Mouse (Mus musculus): ENCODE results near the gene Efcab14. TPM values are rescaled to one million over a fixed set of nuclear protein-coding genes. Genes with fewer than 3 reads are reported as not detected.

Gene Efcab14
- polyA plus RNA-seq, 1 experiment from 2014 or later = 43.5 TPM

DNA sequence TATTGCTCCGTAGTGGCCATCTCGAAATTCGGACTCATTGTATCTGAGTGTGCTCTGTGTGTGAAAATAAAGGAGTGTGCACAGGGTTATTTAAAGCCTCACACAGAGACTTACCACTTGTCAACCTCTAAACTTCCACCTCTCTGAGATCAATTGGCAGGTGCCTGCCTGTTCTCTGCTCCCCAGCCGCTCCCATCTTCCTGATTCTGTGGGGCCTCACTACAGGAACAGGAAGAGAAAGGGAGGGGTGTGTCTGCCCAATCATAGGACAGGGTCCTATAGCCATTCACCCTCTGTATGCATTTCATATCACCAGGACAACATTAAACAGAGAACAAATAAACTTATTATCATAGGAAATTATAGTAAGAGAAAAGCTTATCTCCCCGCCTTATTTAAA, 3.8 kb upstream of the Efcab14 start:
- Histone ChIP-seq H3K36me3 (ENCODE audit: control insufficient read depth, insufficient read depth, low read length) (no peaks in the 10 kb centered on the region), H3K4me1 (replicated peaks; ENCODE audit: control insufficient read depth, insufficient read depth, low read length) (peaks cover 4% of the 10 kb centered on the region), H3K4me2 (ENCODE audit: low read depth, low read length, severe bottlenecking) (no peak overlapping the region), H3K9me3 (ENCODE audit: control insufficient read depth, low read length) (no peaks in the 10 kb centered on the region), H3K4me3 (ENCODE audit: low read depth, low read length) (no peak overlapping the region), H3K27ac (ENCODE audit: low read depth, low read length) (no peak overlapping the region), H3K9ac (ENCODE audit: low read length) (no peak overlapping the region), H3K27me3 (ENCODE audit: control insufficient read depth, insufficient read depth, low read length) (no peaks in the 10 kb centered on the region)
- WGBS = 77% methylated on average over 5 of the region's 5 CpGs
- DNase-seq (ENCODE audit: low spot score) (no peak), ATAC-seq (replicated peaks; ENCODE audit: low FRiP score) (no peak)

DNA sequence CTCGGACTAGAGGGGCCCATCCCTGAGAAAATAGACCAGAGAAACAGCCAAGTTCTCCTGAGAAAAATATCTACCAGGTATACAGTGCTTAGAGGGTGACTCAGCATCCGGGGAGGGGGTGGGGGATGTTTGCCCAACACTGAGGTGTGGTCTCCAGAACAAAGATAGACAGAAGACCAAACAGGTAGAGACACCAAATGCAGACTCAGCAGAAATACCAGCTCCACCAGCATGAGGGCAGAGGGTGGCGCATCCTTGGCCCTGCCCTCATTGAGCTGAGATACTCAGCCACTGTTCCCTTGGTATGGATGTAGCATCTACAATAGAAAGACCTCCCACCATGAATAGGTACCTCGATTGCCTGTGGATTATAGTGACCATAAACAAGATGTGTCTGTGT, 2.7 kb upstream of the Efcab14 start:
- Histone ChIP-seq H3K4me2 (ENCODE audit: low read depth, low read length, severe bottlenecking) (no peak overlapping the region), H3K27ac (ENCODE audit: low read depth, low read length) (no peak overlapping the region), H3K9ac (ENCODE audit: low read length) (no peak overlapping the region), H3K27me3 (ENCODE audit: control insufficient read depth, insufficient read depth, low read length) (no peaks in the 10 kb centered on the region), H3K9me3 (ENCODE audit: control insufficient read depth, low read length) (no peaks in the 10 kb centered on the region), H3K36me3 (ENCODE audit: control insufficient read depth, insufficient read depth, low read length) (no peaks in the 10 kb centered on the region), H3K4me1 (replicated peaks; ENCODE audit: control insufficient read depth, insufficient read depth, low read length) (peaks cover 6% of the 10 kb centered on the region), H3K4me3 (ENCODE audit: low read depth, low read length) (no peak overlapping the region)
- WGBS = 71% methylated on average over 4 of the region's 4 CpGs
- ATAC-seq (replicated peaks; ENCODE audit: low FRiP score) (no peak), DNase-seq (ENCODE audit: low spot score) (no peak)

DNA sequence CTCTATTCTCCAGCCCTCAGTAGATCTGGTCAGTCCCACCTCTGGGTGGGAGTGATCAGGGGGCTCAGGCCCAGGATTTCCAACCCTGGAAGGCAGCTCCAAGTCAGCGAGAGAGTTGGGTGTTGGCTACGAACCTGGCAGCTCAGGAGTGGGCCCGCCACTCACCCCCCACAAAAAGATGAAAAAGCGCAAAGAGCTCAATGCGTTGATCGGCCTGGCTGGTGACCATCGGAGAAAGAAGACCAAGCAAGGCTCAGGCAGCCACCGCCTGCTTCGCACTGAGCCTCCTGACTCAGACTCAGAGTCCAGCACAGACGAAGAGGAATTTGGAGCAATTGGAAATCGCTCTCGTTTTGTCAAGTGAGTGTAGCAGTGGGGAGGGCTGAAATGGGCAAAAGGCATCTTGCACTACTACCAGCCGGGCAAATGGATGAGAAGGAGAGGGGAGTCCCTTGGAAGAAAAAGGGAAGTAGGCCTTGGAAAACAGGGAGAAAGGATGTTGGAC, 989 bp downstream of the Efcab14 start:
- Histone ChIP-seq H3K27ac (ENCODE audit: low read depth, low read length) (no peak overlapping the region), H3K4me1 (replicated peaks; ENCODE audit: control insufficient read depth, insufficient read depth, low read length) (peaks cover 6% of the 10 kb centered on the region), H3K4me2 (ENCODE audit: low read depth, low read length, severe bottlenecking) (peak overlapping the region; percentile 58), H3K4me3 (ENCODE audit: low read depth, low read length) (peak overlapping the region; percentile 75), H3K27me3 (ENCODE audit: control insufficient read depth, insufficient read depth, low read length) (no peaks in the 10 kb centered on the region), H3K9ac (ENCODE audit: low read length) (peak overlapping the region; percentile 82), H3K36me3 (ENCODE audit: control insufficient read depth, insufficient read depth, low read length) (peaks cover 7% of the 10 kb centered on the region; the same call in 1 of the 2 replicates), H3K9me3 (ENCODE audit: control insufficient read depth, low read length) (no peaks in the 10 kb centered on the region)
- DNase-seq (ENCODE audit: low spot score) (no peak), ATAC-seq (replicated peaks; ENCODE audit: low FRiP score) (no peak)
- 46% methylated on average over 13 of the region's 13 CpGs for WGBS

DNA sequence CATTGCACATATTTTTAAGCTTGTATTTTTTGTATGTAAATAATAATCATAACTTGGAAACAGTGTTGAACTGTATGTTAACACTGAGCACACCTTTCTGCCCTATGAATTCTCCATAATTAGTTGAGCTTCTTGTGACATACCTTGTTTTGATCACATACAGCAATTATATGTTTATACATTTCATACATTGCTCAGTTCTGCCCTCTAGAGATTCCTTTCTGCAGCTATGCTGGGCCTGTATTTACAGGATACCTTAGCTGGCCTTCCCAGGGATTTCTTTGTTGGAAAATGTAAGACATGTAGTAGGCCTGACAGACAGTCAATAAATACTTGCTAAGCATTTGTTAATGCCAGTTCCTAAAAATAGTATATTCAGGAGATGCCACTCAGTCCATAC, 5.1 kb downstream of the Efcab14 start:
- H3K9me3 ChIP-seq (ENCODE audit: control insufficient read depth, low read length) = no peaks in the 10 kb centered on the region
- H3K4me3 ChIP-seq (ENCODE audit: low read depth, low read length) = no peak overlapping the region
- H3K4me2 ChIP-seq (ENCODE audit: low read depth, low read length, severe bottlenecking) = no peak overlapping the region
- no peaks in the 10 kb centered on the region for H3K27me3 ChIP-seq (ENCODE audit: control insufficient read depth, insufficient read depth, low read length)
- DNase-seq (ENCODE audit: low spot score) = no peak
- peaks cover 7% of the 10 kb centered on the region; the same call in 1 of the 2 replicates for H3K36me3 ChIP-seq (ENCODE audit: control insufficient read depth, insufficient read depth, low read length)
- H3K4me1 ChIP-seq (replicated peaks; ENCODE audit: control insufficient read depth, insufficient read depth, low read length) = peaks cover 6% of the 10 kb centered on the region
- H3K9ac ChIP-seq (ENCODE audit: low read length) = no peak overlapping the region
- no peak overlapping the region for H3K27ac ChIP-seq (ENCODE audit: low read depth, low read length)
- ATAC-seq (replicated peaks; ENCODE audit: low FRiP score) = no peak

DNA sequence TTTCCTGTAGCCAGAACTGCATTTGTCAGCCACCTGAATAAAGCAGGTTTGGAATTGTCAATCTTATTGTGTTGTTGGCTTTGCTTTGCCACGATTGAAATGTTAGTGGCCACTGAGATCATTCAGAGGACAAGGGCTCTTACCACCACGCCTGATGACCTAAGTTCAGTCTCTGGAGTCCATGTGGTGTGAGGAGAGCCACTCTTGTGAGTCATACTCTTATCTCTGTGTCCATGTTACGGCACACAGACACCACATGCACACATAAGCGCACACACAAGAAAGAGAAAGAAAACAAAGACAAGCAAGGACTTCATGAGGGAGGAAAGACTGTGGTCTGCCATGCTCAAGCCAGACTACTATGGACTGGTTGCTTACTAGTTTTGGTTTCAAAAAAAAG, 5.6 kb downstream of the Efcab14 start:
- H3K27me3 ChIP-seq (ENCODE audit: control insufficient read depth, insufficient read depth, low read length) = no peaks in the 10 kb centered on the region
- no peak overlapping the region for H3K27ac ChIP-seq (ENCODE audit: low read depth, low read length)
- peaks cover 6% of the 10 kb centered on the region for H3K4me1 ChIP-seq (replicated peaks; ENCODE audit: control insufficient read depth, insufficient read depth, low read length)
- peaks cover 7% of the 10 kb centered on the region; the same call in 1 of the 2 replicates for H3K36me3 ChIP-seq (ENCODE audit: control insufficient read depth, insufficient read depth, low read length)
- DNase-seq (ENCODE audit: low spot score) (no peak), ATAC-seq (replicated peaks; ENCODE audit: low FRiP score) (no peak)
- 87% methylated on average over 4 of the region's 4 CpGs for WGBS
- H3K9ac ChIP-seq (ENCODE audit: low read length) = no peak overlapping the region
- H3K9me3 ChIP-seq (ENCODE audit: control insufficient read depth, low read length) = no peaks in the 10 kb centered on the region
- no peak overlapping the region for H3K4me3 ChIP-seq (ENCODE audit: low read depth, low read length)
- H3K4me2 ChIP-seq (ENCODE audit: low read depth, low read length, severe bottlenecking) = no peak overlapping the region

DNA sequence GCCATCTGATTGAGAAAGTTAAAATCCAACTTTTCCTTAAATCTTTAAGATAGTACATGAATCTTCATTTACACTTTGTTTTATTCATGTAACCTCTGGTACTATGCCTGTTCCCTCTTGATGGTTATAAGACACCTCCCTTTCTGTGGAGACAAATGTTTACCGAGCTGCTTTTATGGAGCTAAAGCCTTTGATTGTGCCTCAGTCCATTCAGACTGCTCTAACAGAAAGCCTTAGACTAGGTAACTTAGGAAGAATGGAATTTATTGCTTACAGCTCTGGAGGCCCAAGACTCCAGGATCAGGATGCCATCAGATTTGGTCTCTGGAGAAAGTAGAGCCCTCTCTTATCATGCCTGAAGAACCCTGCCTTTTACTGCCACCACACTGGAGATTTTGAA, 10.6 kb downstream of the Efcab14 start:
- Histone ChIP-seq H3K27me3 (ENCODE audit: control insufficient read depth, insufficient read depth, low read length) (no peaks in the 10 kb centered on the region), H3K9me3 (ENCODE audit: control insufficient read depth, low read length) (no peaks in the 10 kb centered on the region), H3K9ac (ENCODE audit: low read length) (no peak overlapping the region), H3K36me3 (ENCODE audit: control insufficient read depth, insufficient read depth, low read length) (peaks cover 4% of the 10 kb centered on the region; the same call in 1 of the 2 replicates), H3K4me1 (replicated peaks; ENCODE audit: control insufficient read depth, insufficient read depth, low read length) (no peaks in the 10 kb centered on the region), H3K4me2 (ENCODE audit: low read depth, low read length, severe bottlenecking) (no peak overlapping the region), H3K27ac (ENCODE audit: low read depth, low read length) (no peak overlapping the region), H3K4me3 (ENCODE audit: low read depth, low read length) (no peak overlapping the region)
- 78% methylated on average over 1 of the region's 1 CpGs for WGBS
- no peak for DNase-seq (ENCODE audit: low spot score)
- ATAC-seq (replicated peaks; ENCODE audit: low FRiP score) = no peak

DNA sequence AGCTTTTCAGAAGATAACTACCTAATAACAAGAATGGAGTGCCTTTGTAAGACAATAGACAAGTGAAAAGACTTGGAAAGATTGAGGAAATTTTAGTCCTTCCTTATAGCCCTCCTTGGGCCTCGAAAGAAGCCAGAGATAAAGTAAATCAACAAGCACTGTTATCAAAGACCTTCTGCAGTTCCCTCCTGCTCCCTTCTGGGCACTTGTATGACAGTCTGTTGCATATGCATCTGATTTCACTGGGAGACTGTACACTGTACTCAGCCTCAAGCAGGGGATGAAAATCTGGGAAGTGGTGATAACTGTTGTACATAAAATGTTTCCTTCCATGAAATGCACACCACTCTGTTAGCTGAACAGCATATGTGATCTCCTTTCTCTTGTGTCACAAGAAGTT, 11.8 kb downstream of the Efcab14 start:
- Histone ChIP-seq H3K36me3 (ENCODE audit: control insufficient read depth, insufficient read depth, low read length) (peaks cover 4% of the 10 kb centered on the region; the same call in 1 of the 2 replicates), H3K27ac (ENCODE audit: low read depth, low read length) (no peak overlapping the region), H3K4me3 (ENCODE audit: low read depth, low read length) (no peak overlapping the region), H3K9ac (ENCODE audit: low read length) (no peak overlapping the region), H3K4me1 (replicated peaks; ENCODE audit: control insufficient read depth, insufficient read depth, low read length) (no peaks in the 10 kb centered on the region), H3K27me3 (ENCODE audit: control insufficient read depth, insufficient read depth, low read length) (no peaks in the 10 kb centered on the region), H3K9me3 (ENCODE audit: control insufficient read depth, low read length) (no peaks in the 10 kb centered on the region), H3K4me2 (ENCODE audit: low read depth, low read length, severe bottlenecking) (no peak overlapping the region)
- DNase-seq (ENCODE audit: low spot score) (no peak), ATAC-seq (replicated peaks; ENCODE audit: low FRiP score) (no peak)
- 94% methylated on average over 1 of the region's 1 CpGs for WGBS

DNA sequence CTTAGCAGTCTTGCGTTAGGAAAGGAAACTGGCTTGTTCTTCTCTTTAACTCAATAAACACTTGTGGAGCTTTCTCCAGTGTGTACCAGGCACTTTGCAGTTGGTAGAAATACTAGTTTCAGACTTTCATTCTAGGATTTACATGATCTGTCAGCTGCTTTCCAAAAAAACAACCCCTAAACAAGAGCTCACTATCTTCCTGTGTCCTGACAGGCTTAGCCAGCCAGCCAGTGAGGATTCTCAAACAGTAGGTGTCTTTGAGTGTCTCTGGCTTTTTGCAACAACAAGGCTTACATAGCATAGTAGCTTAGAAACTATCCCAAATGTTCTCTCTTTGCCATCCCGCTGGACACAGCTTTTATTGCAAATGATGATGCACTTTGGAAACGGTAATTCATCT, 16.6 kb downstream of the Efcab14 start:
- Histone ChIP-seq H3K4me1 (replicated peaks; ENCODE audit: control insufficient read depth, insufficient read depth, low read length) (no peaks in the 10 kb centered on the region), H3K27ac (ENCODE audit: low read depth, low read length) (no peak overlapping the region), H3K4me3 (ENCODE audit: low read depth, low read length) (no peak overlapping the region), H3K27me3 (ENCODE audit: control insufficient read depth, insufficient read depth, low read length) (no peaks in the 10 kb centered on the region), H3K9me3 (ENCODE audit: control insufficient read depth, low read length) (no peaks in the 10 kb centered on the region), H3K36me3 (ENCODE audit: control insufficient read depth, insufficient read depth, low read length) (no peaks in the 10 kb centered on the region; the same call in 1 of the 2 replicates), H3K9ac (ENCODE audit: low read length) (no peak overlapping the region), H3K4me2 (ENCODE audit: low read depth, low read length, severe bottlenecking) (no peak overlapping the region)
- WGBS = 93% methylated on average over 3 of the region's 3 CpGs
- ATAC-seq (replicated peaks; ENCODE audit: low FRiP score) = no peak
- no peak for DNase-seq (ENCODE audit: low spot score)

DNA sequence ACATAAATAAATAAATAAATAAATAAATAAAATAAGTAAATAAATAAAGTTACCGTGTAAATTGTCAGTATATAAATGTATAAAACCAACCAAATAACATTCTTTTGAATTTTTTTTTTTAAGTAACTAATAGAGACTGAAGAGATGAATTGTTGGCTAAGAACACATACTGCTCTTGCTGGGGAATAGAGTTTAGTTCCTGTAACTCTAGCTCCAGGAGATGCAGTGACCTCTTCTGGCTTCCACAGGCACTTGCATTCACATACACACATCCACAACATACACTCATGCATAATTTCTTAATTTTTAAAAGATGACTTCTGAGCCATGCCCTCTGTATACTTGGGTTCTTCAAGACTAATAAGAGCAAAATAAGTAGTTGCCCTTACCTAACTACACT, 17.3 kb downstream of the Efcab14 start:
- Histone ChIP-seq H3K36me3 (ENCODE audit: control insufficient read depth, insufficient read depth, low read length) (no peaks in the 10 kb centered on the region; the same call in 1 of the 2 replicates), H3K4me3 (ENCODE audit: low read depth, low read length) (no peak overlapping the region), H3K27ac (ENCODE audit: low read depth, low read length) (no peak overlapping the region), H3K9me3 (ENCODE audit: control insufficient read depth, low read length) (no peaks in the 10 kb centered on the region), H3K4me2 (ENCODE audit: low read depth, low read length, severe bottlenecking) (no peak overlapping the region), H3K9ac (ENCODE audit: low read length) (no peak overlapping the region), H3K4me1 (replicated peaks; ENCODE audit: control insufficient read depth, insufficient read depth, low read length) (no peaks in the 10 kb centered on the region), H3K27me3 (ENCODE audit: control insufficient read depth, insufficient read depth, low read length) (no peaks in the 10 kb centered on the region)
- ATAC-seq (replicated peaks; ENCODE audit: low FRiP score) (no peak), DNase-seq (ENCODE audit: low spot score) (no peak)
- 94% methylated on average over 1 of the region's 1 CpGs for WGBS

Data from forebrain, embryonic 11.5 days (tissue).